In genomic region chr16:95202126-95202883, GRCm38 (mm10) we compare ENCODE assay signal across 27 mouse cellular contexts. TPM values are rescaled to one million over a fixed set of nuclear protein-coding genes. Genes with fewer than 3 reads are reported as not detected.
DNase-seq lines count a peak whose midpoint lies in the region; ATAC-seq and TF ChIP-seq lines count a peak whose summit lies in the region.
"Had no signal": no experiment of that assay in that cellular context is flagged by ENCODE, and none has a peak within 500 bp of the region (broad histone marks: within the 10 kb centered on the region; RNA-seq: fewer than 3 reads in every experiment).

No protein-coding gene starts in this region.

- H3K4me3 ChIP-seq in forebrain, embryonic 14.5 days (ENCODE audit: low read depth, low read length): no peak overlapping the region
- no peak overlapping the region for H3K4me3 ChIP-seq in forebrain, embryonic 12.5 days (replicated peaks)
- no peak overlapping the region for H3K4me3 ChIP-seq in lung, embryonic 14.5 days (ENCODE audit: low read depth, low read length)
- H3K4me3 ChIP-seq in lung, adult 2 months (replicated peaks; ENCODE audit: extremely low read depth, low read depth, low read length): no peak overlapping the region
- H3K4me3 ChIP-seq: embryonic facial prominence, embryonic 12.5 days; heart, embryonic 12.5 days; hindbrain, embryonic 15.5 days; intestine, embryonic 15.5 days; limb, embryonic 15.5 days; midbrain, embryonic 12.5 days had no signal

- no peak overlapping the region for H3K4me2 ChIP-seq in forebrain, embryonic 14.5 days (ENCODE audit: low read length)
- no peak overlapping the region for H3K4me2 ChIP-seq in forebrain, embryonic 12.5 days
- H3K4me2 ChIP-seq in lung, embryonic 14.5 days: no peak overlapping the region
- H3K4me2 ChIP-seq: embryonic facial prominence, embryonic 12.5 days; heart, embryonic 12.5 days; hindbrain, embryonic 15.5 days; intestine, embryonic 15.5 days; limb, embryonic 15.5 days; midbrain, embryonic 12.5 days had no signal

- no peak overlapping the region for H3K9ac ChIP-seq in forebrain, embryonic 14.5 days (ENCODE audit: low read length)
- H3K9ac ChIP-seq in forebrain, embryonic 12.5 days: no peak overlapping the region
- no peak overlapping the region for H3K9ac ChIP-seq in lung, embryonic 14.5 days
- H3K9ac ChIP-seq: embryonic facial prominence, embryonic 12.5 days; heart, embryonic 12.5 days; hindbrain, embryonic 15.5 days; intestine, embryonic 15.5 days; limb, embryonic 15.5 days; liver, embryonic 14.5 days; midbrain, embryonic 12.5 days had no signal

- no peak for ATAC-seq in forebrain, embryonic 14.5 days
- ATAC-seq in forebrain, embryonic 12.5 days (ENCODE audit: low FRiP score): no peak
- ATAC-seq in lung, embryonic 14.5 days (ENCODE audit: insufficient read depth): no peak
- ATAC-seq: forebrain, embryonic 16.5 days; intestine, embryonic 15.5 days had no signal

- H3K36me3 ChIP-seq in forebrain, embryonic 14.5 days (ENCODE audit: control insufficient read depth, insufficient read depth, low read length): no peaks in the 10 kb centered on the region
- H3K36me3 ChIP-seq in forebrain, embryonic 12.5 days (replicated peaks): no peaks in the 10 kb centered on the region
- no peaks in the 10 kb centered on the region for H3K36me3 ChIP-seq in lung, embryonic 14.5 days (ENCODE audit: insufficient read depth)
- H3K36me3 ChIP-seq: embryonic facial prominence, embryonic 12.5 days; G1E; heart, embryonic 12.5 days; hindbrain, embryonic 15.5 days; intestine, embryonic 15.5 days; limb, embryonic 15.5 days; midbrain, embryonic 12.5 days had no signal

- peak; percentile 9 for DNase-seq in forebrain, embryonic 14.5 days (ENCODE audit: low spot score)
- DNase-seq in lung, embryonic 14.5 days: peak; percentile 44
- DNase-seq in lung, adult 2 months: no peak
- peak; percentile 47 for DNase-seq in brain, adult 2 months (ENCODE audit: low read depth, low spot score)
- DNase-seq in cerebellum, adult 9-10 months: peak; percentile 51
- no peak for DNase-seq in layer of hippocampus, postnatal 25 days (ENCODE audit: extremely low spot score in 1 of 2, low spot score in 1 of 2)
- DNase-seq in spleen, postnatal 14 days (ENCODE audit: low spot score in 2 of 2): no peak
- DNase-seq: adrenal gland, adult 8-10 months; B cell, adult 2 months; gastrocnemius, postnatal 14 days; heart, adult 18-20 months; kidney, adult 8-10 months; kidney, postnatal 14 days; layer of hippocampus, postnatal 36 days; thymus, postnatal 14 days had no signal

- no peak for TF ChIP-seq CTCF in lung, embryonic 14.5 days (IDR thresholded peaks at IDR 0.05; ENCODE audit: low read depth)
- no peak for TF ChIP-seq CTCF in lung, adult 2 months (IDR thresholded peaks at IDR 0.05; ENCODE audit: insufficient read depth, low read length)

- no peak for TF ChIP-seq POLR2A in lung, adult 2 months (IDR thresholded peaks at IDR 0.05; ENCODE audit: borderline replicate concordance, extremely low read depth, low read depth, low read length)

- WGBS in forebrain, embryonic 14.5 days: 70% methylated on average over 7 of the region's 7 CpGs
- 75% methylated on average over 7 of the region's 7 CpGs for WGBS in forebrain, embryonic 12.5 days
- WGBS in lung, embryonic 14.5 days: 57% methylated on average over 7 of the region's 7 CpGs
- 61% methylated on average over 7 of the region's 7 CpGs for WGBS in lung, adult 2 months

- H3K27me3 ChIP-seq in forebrain, embryonic 14.5 days (replicated peaks; ENCODE audit: control insufficient read depth, insufficient read depth, low read length): no peaks in the 10 kb centered on the region
- H3K27me3 ChIP-seq in forebrain, embryonic 12.5 days: no peaks in the 10 kb centered on the region
- H3K27me3 ChIP-seq in lung, embryonic 14.5 days (ENCODE audit: insufficient read depth, low read length): no peaks in the 10 kb centered on the region
- H3K27me3 ChIP-seq: CH12.LX; embryonic facial prominence, embryonic 12.5 days; heart, embryonic 12.5 days; hindbrain, embryonic 15.5 days; intestine, embryonic 15.5 days; limb, embryonic 15.5 days; midbrain, embryonic 12.5 days had no signal

- H3K27ac ChIP-seq in forebrain, embryonic 14.5 days (ENCODE audit: low read depth, low read length): no peak overlapping the region
- no peak overlapping the region for H3K27ac ChIP-seq in forebrain, embryonic 12.5 days
- H3K27ac ChIP-seq in lung, embryonic 14.5 days (ENCODE audit: low read depth): no peak overlapping the region
- H3K27ac ChIP-seq: embryonic facial prominence, embryonic 12.5 days; hindbrain, embryonic 15.5 days; intestine, embryonic 15.5 days; limb, embryonic 15.5 days; liver, embryonic 14.5 days; midbrain, embryonic 12.5 days had no signal

- no peaks in the 10 kb centered on the region for H3K4me1 ChIP-seq in forebrain, embryonic 14.5 days (ENCODE audit: control insufficient read depth, insufficient read depth, low read length)
- peaks cover 5% of the 10 kb centered on the region; the same call in 1 of the 2 replicates for H3K4me1 ChIP-seq in forebrain, embryonic 12.5 days
- H3K4me1 ChIP-seq in lung, embryonic 14.5 days (ENCODE audit: insufficient read depth): no peaks in the 10 kb centered on the region
- no peaks in the 10 kb centered on the region for H3K4me1 ChIP-seq in lung, adult 2 months (ENCODE audit: control insufficient read depth, insufficient read depth, low read length)
- H3K4me1 ChIP-seq: embryonic facial prominence, embryonic 12.5 days; heart, embryonic 12.5 days; intestine, embryonic 15.5 days had no signal

- H3K9me3 ChIP-seq in forebrain, embryonic 14.5 days (replicated peaks; ENCODE audit: control insufficient read depth, low read length): no peaks in the 10 kb centered on the region
- H3K9me3 ChIP-seq in forebrain, embryonic 12.5 days: no peaks in the 10 kb centered on the region
- H3K9me3 ChIP-seq in lung, embryonic 14.5 days (ENCODE audit: low read depth, low read length): no peaks in the 10 kb centered on the region
- H3K9me3 ChIP-seq: embryonic facial prominence, embryonic 12.5 days; G1E; heart, embryonic 12.5 days; hindbrain, embryonic 15.5 days; intestine, embryonic 15.5 days; limb, embryonic 15.5 days; midbrain, embryonic 12.5 days had no signal

RNA-seq across cellular contexts. Expression of gene Kcnj15, which starts 55.1 kb away (rescaled TPM):
- 0.06 and 0.19 TPM in 2 replicates for polyA plus RNA-seq in forebrain, embryonic 14.5 days (2014; fragmentation: Nextera tagmentation; extraction: Ambion mirVana)
- 0.14 and 0.24 TPM in 2 replicates for polyA plus RNA-seq in forebrain, embryonic 12.5 days (2016; fragmentation: Nextera tagmentation; extraction: Ambion mirVana)
- polyA plus RNA-seq in lung, embryonic 14.5 days (2014; fragmentation: Nextera tagmentation; extraction: Ambion mirVana): 1.5 and 1.6 TPM in 2 replicates
- polyA plus RNA-seq in lung, adult 2 months (2012; rRNA removed): 27.5 and 34.3 TPM in 2 replicates
- total RNA-seq in layer of hippocampus, postnatal 25 days (2021): under 1 TPM in 1 of 2 experiments, not detected in 1; 0.15 TPM
- total RNA-seq: layer of hippocampus, postnatal 36 days; megakaryocyte, adult 5-6 weeks had no signal
- polyA plus RNA-seq: forebrain, embryonic 16.5 days; G1E had no signal

Comparison
In these comparisons a context has a peak if more than half of its experiments do, and no peak if none do; other contexts are left out.
1. DNase-seq: peak in forebrain, embryonic 14.5 days (single experiment), lung, embryonic 14.5 days (single experiment), brain, adult 2 months (single experiment) and cerebellum, adult 9-10 months (single experiment); none in lung, adult 2 months (single experiment), layer of hippocampus, postnatal 25 days (0 of 2) and spleen, postnatal 14 days (0 of 2).
2. RNA of gene Kcnj15, which starts 55.1 kb away (polyA plus RNA-seq): 27.5 to 34.3 TPM in lung, adult 2 months; 1.5 to 1.6 TPM in lung, embryonic 14.5 days, 0.14 to 0.24 TPM in forebrain, embryonic 12.5 days and 0.06 to 0.19 TPM in forebrain, embryonic 14.5 days; every median in the first group is over 10 times any median in the second.